Mouse (Mus musculus): Measurements from ENCODE around the gene Atmin. TPM values are rescaled to one million over a fixed set of nuclear protein-coding genes. Genes with fewer than 3 reads are reported as not detected.

Atmin gene
- polyA plus RNA-seq, 1 experiment from 2014 or later = 8.7 TPM

- no peak for ATAC-seq
- TF ChIP-seq EP300 (IDR thresholded peaks at IDR 0.05) (no peak), CTCF (IDR thresholded peaks at IDR 0.05) (no peak)
- Histone ChIP-seq H3K9me3 (ENCODE audit: low read length) (no peaks in the 10 kb centered on the region), H3K4me2 (replicated peaks; ENCODE audit: low read depth, low read length) (no peak overlapping the region), H3K36me3 (ENCODE audit: insufficient read depth, low read length) (no peaks in the 10 kb centered on the region), H3K27ac (ENCODE audit: low read length) (no peak overlapping the region), H3K4me1 (ENCODE audit: insufficient read depth, low read depth, low read length) (no peaks in the 10 kb centered on the region), H3K9ac (replicated peaks; ENCODE audit: low read depth) (no peak overlapping the region), H3K4me3 (ENCODE audit: low read depth, low read length) (no peak overlapping the region), H3K27me3 (replicated peaks; ENCODE audit: insufficient read depth, low read length) (no peaks in the 10 kb centered on the region)
- no peak for DNase-seq (ENCODE audit: low spot score)
- 81% methylated on average over 6 of the region's 6 CpGs for WGBS
These were observed 7.7 kb upstream of the Atmin start for GRCm38 (mm10) chr8:116935506-116935905.

GRCm38 (mm10) chr8:116942284-116943058 is 722 bp upstream of the Atmin start:
- DNase-seq (ENCODE audit: low spot score) (peak; percentile 54), ATAC-seq (peak; percentile 11; the same call in 1 of the 2 replicates)
- Histone ChIP-seq H3K27me3 (replicated peaks; ENCODE audit: insufficient read depth, low read length) (no peaks in the 10 kb centered on the region), H3K4me3 (ENCODE audit: low read depth, low read length) (no peak overlapping the region), H3K9ac (replicated peaks; ENCODE audit: low read depth) (no peak overlapping the region), H3K4me2 (replicated peaks; ENCODE audit: low read depth, low read length) (peak overlapping the region; percentile 99; the same call in 1 of the 2 replicates), H3K9me3 (ENCODE audit: low read length) (no peaks in the 10 kb centered on the region), H3K27ac (ENCODE audit: low read length) (no peak overlapping the region), H3K4me1 (ENCODE audit: insufficient read depth, low read depth, low read length) (peaks cover 12% of the 10 kb centered on the region; the same call in 1 of the 2 replicates), H3K36me3 (ENCODE audit: insufficient read depth, low read length) (no peaks in the 10 kb centered on the region)
- 54% methylated on average over 12 of the region's 12 CpGs for WGBS
- TF ChIP-seq EP300 (IDR thresholded peaks at IDR 0.05) (no peak), CTCF (IDR thresholded peaks at IDR 0.05) (no peak)

DNA sequence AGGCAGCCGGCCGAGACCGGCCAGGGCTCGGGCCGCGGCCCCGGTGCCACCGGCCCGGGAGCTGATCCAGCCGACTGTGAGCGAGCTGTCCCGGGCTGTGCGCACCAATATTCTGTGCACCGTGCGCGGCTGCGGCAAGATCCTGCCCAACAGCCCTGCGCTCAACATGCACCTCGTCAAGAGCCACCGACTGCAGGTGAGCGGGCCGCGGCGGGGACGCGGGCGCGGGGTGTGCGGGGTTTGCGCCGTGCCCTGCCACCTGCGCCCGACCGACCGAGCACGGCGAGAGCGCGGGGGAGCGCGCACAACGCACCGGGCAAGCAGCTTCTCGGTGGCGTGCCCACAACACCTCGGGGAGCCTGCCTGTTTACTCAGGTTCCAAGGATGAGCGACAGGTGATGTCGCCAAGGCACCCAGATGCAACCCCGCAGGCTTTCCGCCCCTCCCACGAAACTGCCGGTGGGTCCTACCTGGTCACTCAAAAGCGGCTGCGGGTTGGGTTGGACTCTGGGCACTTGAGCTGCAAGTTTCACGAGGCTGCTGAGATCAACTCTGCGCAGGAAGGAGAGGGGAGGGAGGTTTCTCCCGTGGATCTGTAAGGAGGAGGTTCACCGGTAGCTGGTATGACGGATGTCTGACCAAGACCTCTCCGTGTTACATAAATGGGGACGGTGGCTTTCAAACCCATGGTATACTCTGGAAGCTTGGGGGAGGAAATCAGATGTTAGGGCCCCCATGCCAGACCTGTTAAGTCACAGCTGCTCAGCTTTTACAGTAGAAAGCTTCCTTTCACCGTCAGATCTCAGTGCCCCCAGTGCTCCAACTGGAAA is 577 bp downstream of the Atmin start:
- Histone ChIP-seq H3K4me2 (replicated peaks; ENCODE audit: low read depth, low read length) (peak overlapping the region; percentile 99), H3K36me3 (ENCODE audit: insufficient read depth, low read length) (no peaks in the 10 kb centered on the region), H3K27me3 (replicated peaks; ENCODE audit: insufficient read depth, low read length) (no peaks in the 10 kb centered on the region), H3K9ac (replicated peaks; ENCODE audit: low read depth) (peak overlapping the region; percentile 71), H3K4me1 (ENCODE audit: insufficient read depth, low read depth, low read length) (peaks cover 12% of the 10 kb centered on the region; the same call in 1 of the 2 replicates), H3K27ac (ENCODE audit: low read length) (peak overlapping the region; percentile 68), H3K4me3 (ENCODE audit: low read depth, low read length) (peak overlapping the region; percentile 96), H3K9me3 (ENCODE audit: low read length) (no peaks in the 10 kb centered on the region)
- under 1% methylated on average over 51 of the region's 62 CpGs for WGBS
- ATAC-seq (peak; percentile 58), DNase-seq (ENCODE audit: low spot score) (peak; percentile 52)
- TF ChIP-seq CTCF (IDR thresholded peaks at IDR 0.05) (no peak), EP300 (IDR thresholded peaks at IDR 0.05) (no peak)

DNA sequence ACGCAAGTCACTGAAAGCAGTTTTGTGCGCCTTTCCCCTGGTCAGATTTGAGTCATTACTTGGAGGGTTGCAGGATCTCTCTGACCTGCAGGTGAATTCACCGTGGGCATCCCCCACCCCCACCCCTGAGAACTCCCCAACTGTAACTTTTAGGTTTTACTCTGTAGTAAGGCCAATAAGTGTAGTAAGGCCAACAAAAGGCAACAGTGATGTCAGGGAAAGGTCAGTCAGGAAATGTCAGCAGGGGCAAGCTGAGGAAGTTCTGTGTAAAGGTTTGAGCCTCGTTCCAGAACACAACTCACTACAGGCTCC is 1.1 kb downstream of the Atmin start:
- Histone ChIP-seq H3K4me1 (ENCODE audit: insufficient read depth, low read depth, low read length) (peaks cover 12% of the 10 kb centered on the region; the same call in 1 of the 2 replicates), H3K36me3 (ENCODE audit: insufficient read depth, low read length) (no peaks in the 10 kb centered on the region), H3K4me2 (replicated peaks; ENCODE audit: low read depth, low read length) (peak overlapping the region; percentile 99), H3K9ac (replicated peaks; ENCODE audit: low read depth) (peak overlapping the region; percentile 71; the same call in 1 of the 2 replicates), H3K27me3 (replicated peaks; ENCODE audit: insufficient read depth, low read length) (no peaks in the 10 kb centered on the region), H3K27ac (ENCODE audit: low read length) (peak overlapping the region; percentile 68), H3K4me3 (ENCODE audit: low read depth, low read length) (peak overlapping the region; percentile 96), H3K9me3 (ENCODE audit: low read length) (no peaks in the 10 kb centered on the region)
- DNase-seq (ENCODE audit: low spot score) (peak; percentile 47), ATAC-seq (no peak)
- TF ChIP-seq CTCF (IDR thresholded peaks at IDR 0.05) (peak; percentile 9; the same call in 1 of the 2 replicates), EP300 (IDR thresholded peaks at IDR 0.05) (no peak)
- WGBS = 12% methylated on average over 4 of the region's 4 CpGs

DNA sequence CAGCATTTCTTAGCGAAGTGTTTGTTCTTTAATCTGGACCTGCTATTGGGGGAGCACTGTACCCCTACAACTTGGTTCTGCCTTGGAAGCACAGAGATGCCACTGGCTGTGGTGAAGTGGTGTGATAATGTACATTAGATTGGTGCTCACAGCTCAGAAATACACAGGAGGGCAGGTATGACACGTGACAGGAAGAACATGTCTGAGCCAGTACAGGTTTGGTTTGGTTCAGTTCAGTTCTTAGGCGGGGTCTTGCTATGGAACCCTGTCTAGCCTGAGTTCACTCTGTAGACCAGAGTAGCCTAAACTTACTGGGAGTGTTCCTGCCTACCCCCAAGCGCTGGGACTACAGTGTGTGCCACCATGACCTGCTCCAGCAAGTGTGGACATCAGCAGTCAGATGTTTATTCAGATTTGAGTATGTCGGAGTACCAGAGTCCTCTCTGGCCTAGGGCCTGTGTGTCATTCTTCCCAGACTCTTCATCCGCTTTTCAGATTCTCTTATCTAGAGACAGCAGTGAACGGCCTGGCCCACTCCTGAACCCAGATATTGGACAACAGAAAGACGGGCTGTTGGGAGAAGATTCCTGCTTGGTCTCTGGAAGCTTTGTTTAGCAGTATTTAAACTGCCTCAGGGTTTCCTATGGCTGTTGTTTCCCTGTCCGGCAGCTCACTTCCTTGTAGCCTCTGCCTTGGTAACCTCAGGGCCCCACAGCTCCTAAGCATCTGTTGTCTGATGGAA is 2.1 kb downstream of the Atmin start:
- Histone ChIP-seq H3K9ac (replicated peaks; ENCODE audit: low read depth) (no peak overlapping the region), H3K4me3 (ENCODE audit: low read depth, low read length) (no peak overlapping the region), H3K27me3 (replicated peaks; ENCODE audit: insufficient read depth, low read length) (no peaks in the 10 kb centered on the region), H3K36me3 (ENCODE audit: insufficient read depth, low read length) (no peaks in the 10 kb centered on the region), H3K4me2 (replicated peaks; ENCODE audit: low read depth, low read length) (no peak overlapping the region), H3K4me1 (ENCODE audit: insufficient read depth, low read depth, low read length) (peaks cover 12% of the 10 kb centered on the region; the same call in 1 of the 2 replicates), H3K27ac (ENCODE audit: low read length) (no peak overlapping the region), H3K9me3 (ENCODE audit: low read length) (no peaks in the 10 kb centered on the region)
- ATAC-seq (no peak), DNase-seq (ENCODE audit: low spot score) (no peak)
- WGBS = 66% methylated on average over 9 of the region's 9 CpGs
- TF ChIP-seq CTCF (IDR thresholded peaks at IDR 0.05) (no peak), EP300 (IDR thresholded peaks at IDR 0.05) (no peak)
